ENCODE assay signal across 22 mouse cellular contexts in the genomic region with DNA sequence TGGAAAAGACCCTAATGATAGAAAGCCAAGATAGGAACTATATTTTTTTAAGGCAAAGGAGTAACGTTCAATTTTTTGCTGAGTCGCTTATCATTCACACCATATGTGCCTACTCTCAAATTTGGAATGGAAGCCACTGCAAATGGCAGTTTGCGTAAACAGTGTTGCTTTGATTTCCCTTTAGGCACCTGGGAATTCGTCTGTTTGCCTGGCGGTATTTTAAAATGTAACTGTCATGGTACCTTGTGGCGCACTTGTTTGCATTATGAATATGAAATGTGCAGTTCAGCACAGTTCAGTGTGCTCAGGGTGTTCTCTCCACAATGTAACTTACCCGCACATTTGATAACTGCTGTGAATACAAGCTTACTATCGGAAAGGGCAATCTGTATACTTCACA.
DNase-seq lines count a peak whose midpoint lies in the region; ATAC-seq lines count a peak whose summit lies in the region.
"Had no signal": no experiment of that assay in that cellular context is flagged by ENCODE, and none has a peak within 500 bp of the region (broad histone marks: within the 10 kb centered on the region; RNA-seq: fewer than 3 reads in every experiment).

No protein-coding gene starts in this region.

- no peak for DNase-seq in frontal cortex, postnatal 10 days (ENCODE audit: low spot score in 2 of 2)
- DNase-seq in midbrain, embryonic 14.5 days = peak; percentile 13
- peak; percentile 31 for DNase-seq in telencephalon, adult 2 months (ENCODE audit: low read depth, low spot score)
- DNase-seq in liver = no peak
- DNase-seq: adrenal gland, adult 2 months; adrenal gland, postnatal 25 days; cerebellum, adult 11-12 months; cerebellum, adult 9-10 months; cerebellum, postnatal 36 days; gastrocnemius, adult 2 months; gastrocnemius, postnatal 36 days; heart, adult 18-20 months; heart, postnatal 10 days; heart, postnatal 4 days had no signal

- H3K27me3 ChIP-seq in midbrain, embryonic 14.5 days (ENCODE audit: control insufficient read depth, insufficient read depth, low read length) = no peaks in the 10 kb centered on the region
- no peaks in the 10 kb centered on the region for H3K27me3 ChIP-seq in midbrain, embryonic 15.5 days (replicated peaks)
- no peaks in the 10 kb centered on the region for H3K27me3 ChIP-seq in forebrain, embryonic 16.5 days (replicated peaks; ENCODE audit: control insufficient read depth, insufficient read depth, low read length)
- H3K27me3 ChIP-seq in hindbrain, embryonic 13.5 days = no peaks in the 10 kb centered on the region
- H3K27me3 ChIP-seq: embryonic facial prominence, embryonic 13.5 days; intestine, embryonic 15.5 days had no signal

- no peak overlapping the region for H3K27ac ChIP-seq in midbrain, embryonic 14.5 days (replicated peaks; ENCODE audit: low read depth, low read length)
- no peak overlapping the region for H3K27ac ChIP-seq in midbrain, embryonic 15.5 days
- H3K27ac ChIP-seq in forebrain, embryonic 16.5 days (ENCODE audit: low read length) = no peak overlapping the region
- H3K27ac ChIP-seq in hindbrain, embryonic 13.5 days = no peak overlapping the region
- H3K27ac ChIP-seq: embryonic facial prominence, embryonic 13.5 days; gastrocnemius, adult 2 months; heart, embryonic 10.5 days; hindbrain, embryonic 14.5 days; intestine, embryonic 15.5 days had no signal

- H3K36me3 ChIP-seq in midbrain, embryonic 14.5 days (ENCODE audit: control insufficient read depth, insufficient read depth, low read length) = no peaks in the 10 kb centered on the region
- H3K36me3 ChIP-seq in midbrain, embryonic 15.5 days (replicated peaks) = no peaks in the 10 kb centered on the region
- H3K36me3 ChIP-seq in forebrain, embryonic 16.5 days (ENCODE audit: control insufficient read depth, insufficient read depth) = no peaks in the 10 kb centered on the region
- no peaks in the 10 kb centered on the region for H3K36me3 ChIP-seq in hindbrain, embryonic 13.5 days
- H3K36me3 ChIP-seq: embryonic facial prominence, embryonic 13.5 days; heart, embryonic 10.5 days; intestine, embryonic 15.5 days had no signal

- H3K4me3 ChIP-seq in midbrain, embryonic 14.5 days (replicated peaks; ENCODE audit: low read depth, low read length) = no peak overlapping the region
- no peak overlapping the region for H3K4me3 ChIP-seq in midbrain, embryonic 15.5 days
- no peak overlapping the region for H3K4me3 ChIP-seq in forebrain, embryonic 16.5 days (replicated peaks; ENCODE audit: low read length)
- no peak overlapping the region for H3K4me3 ChIP-seq in hindbrain, embryonic 13.5 days
- H3K4me3 ChIP-seq: embryonic facial prominence, embryonic 13.5 days; gastrocnemius, adult 2 months; heart, embryonic 10.5 days; intestine, embryonic 15.5 days had no signal

- ATAC-seq in frontal cortex, adult (ENCODE audit: low TSS enrichment) = peak; percentile 69
- no peak for ATAC-seq in midbrain, embryonic 14.5 days (ENCODE audit: low FRiP score, low TSS enrichment)
- no peak for ATAC-seq in midbrain, embryonic 15.5 days (replicated peaks)
- ATAC-seq in forebrain, embryonic 16.5 days = peak; percentile 84
- ATAC-seq in hindbrain, embryonic 13.5 days (ENCODE audit: low FRiP score) = no peak
- ATAC-seq: intestine, embryonic 15.5 days had no signal

- H3K9me3 ChIP-seq in midbrain, embryonic 14.5 days (ENCODE audit: control insufficient read depth, low read length) = no peaks in the 10 kb centered on the region
- H3K9me3 ChIP-seq in midbrain, embryonic 15.5 days = no peaks in the 10 kb centered on the region
- no peaks in the 10 kb centered on the region for H3K9me3 ChIP-seq in forebrain, embryonic 16.5 days (ENCODE audit: control insufficient read depth, low read length)
- H3K9me3 ChIP-seq in hindbrain, embryonic 13.5 days = no peaks in the 10 kb centered on the region
- H3K9me3 ChIP-seq: embryonic facial prominence, embryonic 13.5 days; heart, embryonic 10.5 days; intestine, embryonic 15.5 days had no signal

- 91% methylated on average over 8 of the region's 8 CpGs for WGBS in midbrain, embryonic 14.5 days
- WGBS in midbrain, embryonic 15.5 days = 89% methylated on average over 8 of the region's 8 CpGs
- 59% methylated on average over 8 of the region's 8 CpGs for WGBS in forebrain, embryonic 16.5 days
- 86% methylated on average over 8 of the region's 8 CpGs for WGBS in hindbrain, embryonic 13.5 days

- H3K9ac ChIP-seq in midbrain, embryonic 14.5 days (replicated peaks; ENCODE audit: low read length) = no peak overlapping the region
- H3K9ac ChIP-seq in midbrain, embryonic 15.5 days = no peak overlapping the region
- no peak overlapping the region for H3K9ac ChIP-seq in forebrain, embryonic 16.5 days (replicated peaks; ENCODE audit: low read depth, low read length)
- H3K9ac ChIP-seq in hindbrain, embryonic 13.5 days = no peak overlapping the region
- H3K9ac ChIP-seq: embryonic facial prominence, embryonic 13.5 days; hindbrain, embryonic 14.5 days; intestine, embryonic 15.5 days had no signal

- H3K4me2 ChIP-seq in midbrain, embryonic 14.5 days (ENCODE audit: low read length) = no peak overlapping the region
- no peak overlapping the region for H3K4me2 ChIP-seq in midbrain, embryonic 15.5 days
- no peak overlapping the region for H3K4me2 ChIP-seq in forebrain, embryonic 16.5 days (ENCODE audit: low read length)
- no peak overlapping the region for H3K4me2 ChIP-seq in hindbrain, embryonic 13.5 days
- H3K4me2 ChIP-seq: embryonic facial prominence, embryonic 13.5 days; hindbrain, embryonic 14.5 days; intestine, embryonic 15.5 days had no signal

- no peaks in the 10 kb centered on the region for H3K4me1 ChIP-seq in midbrain, embryonic 14.5 days (ENCODE audit: control insufficient read depth, insufficient read depth, low read length)
- H3K4me1 ChIP-seq in midbrain, embryonic 15.5 days = no peaks in the 10 kb centered on the region
- H3K4me1 ChIP-seq in forebrain, embryonic 16.5 days (replicated peaks; ENCODE audit: control insufficient read depth, insufficient read depth, low read length) = peaks cover 3% of the 10 kb centered on the region
- H3K4me1 ChIP-seq in hindbrain, embryonic 13.5 days (replicated peaks) = no peaks in the 10 kb centered on the region
- H3K4me1 ChIP-seq: embryonic facial prominence, embryonic 13.5 days; heart, embryonic 10.5 days; intestine, embryonic 15.5 days had no signal

Comparison
In these comparisons a context has a peak if more than half of its experiments do, and no peak if none do; other contexts are left out.
1. ATAC-seq: peak in frontal cortex, adult (single experiment) and forebrain, embryonic 16.5 days (single experiment); none in midbrain, embryonic 14.5 days (single experiment), midbrain, embryonic 15.5 days (single experiment) and hindbrain, embryonic 13.5 days (single experiment).
2. DNase-seq: peak in midbrain, embryonic 14.5 days (single experiment) and telencephalon, adult 2 months (single experiment); none in frontal cortex, postnatal 10 days (0 of 2) and liver (single experiment).